Mouse (Mus musculus) midbrain, embryonic 13.5 days (tissue): ENCODE measurements at regions not wholly inside any gene's neighbourhood (a gene's known extent, or its start where the extent isn't known, plus 50 kb on each side); places are given as distances from the start of the nearest gene placed in this dataset.

Source experiments
- ATAC-seq: fragments of 200-750 bp; cut with Nextera tagmentation; 2 replicates; pipeline ENCODE4 v1.8.0; 2017; ENCODE audit warnings: mild to moderate bottlenecking, moderate TSS enrichment, moderate library complexity
- H3K27ac ChIP-seq: fragments of 300-500 bp; sonication (generic); 2 replicates; pipeline ENCODE4 v1.5.1; 2015; ENCODE audit warnings: inconsistent platforms, mild to moderate bottlenecking, moderate library complexity
- H3K27me3 ChIP-seq: fragments of 300-500 bp; sonication (generic); 2 replicates; pipeline ENCODE4 v1.6.1; 2015; ENCODE audit warnings: mild to moderate bottlenecking, inconsistent platforms
- H3K36me3 ChIP-seq: fragments of 300-500 bp; sonication (generic); 2 replicates; pipeline ENCODE4 v1.6.1; 2015; ENCODE audit warnings: mild to moderate bottlenecking, inconsistent platforms
- H3K4me1 ChIP-seq: fragments of 300-500 bp; sonication (generic); replicated peaks from 2 replicates; pipeline ENCODE4 v1.6.1; 2015; ENCODE audit warnings: inconsistent platforms
- H3K4me2 ChIP-seq: fragments of 300-500 bp; sonication (generic); replicated peaks from 2 replicates; pipeline ENCODE4 v1.6.1; 2015; ENCODE audit warnings: moderate library complexity, mild to moderate bottlenecking, inconsistent platforms
- H3K4me3 ChIP-seq: fragments of 300-500 bp; sonication (generic); replicated peaks from 2 replicates; pipeline ENCODE4 v1.5.1; 2015; ENCODE audit warnings: mild to moderate bottlenecking, inconsistent platforms
- H3K9ac ChIP-seq: fragments of 300-500 bp; sonication (generic); replicated peaks from 2 replicates; pipeline ENCODE4 v1.6.1; 2015; ENCODE audit warnings: mild to moderate bottlenecking, inconsistent platforms
- H3K9me3 ChIP-seq: fragments of 300-500 bp; sonication (generic); 2 replicates; pipeline ENCODE4 v1.6.1; 2016; ENCODE audit warnings: mild to moderate bottlenecking, inconsistent platforms
- WGBS: fragments of 180-500 bp; shearing (Covaris S2); methylation state at CpG from one replicate; pipeline ENCODE4 v1.1.7; 2015; 5-methylcytosine and 5-hydroxymethylcytosine counted together

DNA sequence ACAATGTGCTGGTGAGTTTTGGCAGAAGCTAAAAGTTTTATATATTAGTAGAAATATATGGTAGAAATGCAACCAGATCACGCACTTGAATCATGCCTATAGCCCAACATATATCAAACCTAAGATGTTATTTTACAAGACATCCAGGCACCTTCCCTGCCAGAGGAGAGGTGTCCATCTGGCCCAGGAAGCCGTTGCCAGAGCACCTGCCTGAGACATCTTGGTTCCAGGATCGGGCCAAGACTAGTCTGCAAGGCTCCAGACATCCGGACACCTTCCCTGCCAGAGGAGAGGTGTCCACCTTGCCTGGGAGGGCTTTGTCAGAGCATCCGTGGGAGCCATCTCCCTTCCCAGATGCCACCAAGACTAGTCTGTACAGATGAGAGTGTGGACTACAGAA lies 388.5 kb downstream of the Gm11232 start:
- WGBS = 97% methylated on average over 5 of the region's 5 CpGs
- no peak overlapping the region for H3K9ac ChIP-seq
- no peaks in the 10 kb centered on the region for H3K27me3 ChIP-seq
- no peak for ATAC-seq
- H3K36me3 ChIP-seq = no peaks in the 10 kb centered on the region
- no peak overlapping the region for H3K4me2 ChIP-seq
- no peaks in the 10 kb centered on the region for H3K9me3 ChIP-seq
- H3K27ac ChIP-seq = no peak overlapping the region
- H3K4me1 ChIP-seq = no peaks in the 10 kb centered on the region
- no peak overlapping the region for H3K4me3 ChIP-seq

DNA sequence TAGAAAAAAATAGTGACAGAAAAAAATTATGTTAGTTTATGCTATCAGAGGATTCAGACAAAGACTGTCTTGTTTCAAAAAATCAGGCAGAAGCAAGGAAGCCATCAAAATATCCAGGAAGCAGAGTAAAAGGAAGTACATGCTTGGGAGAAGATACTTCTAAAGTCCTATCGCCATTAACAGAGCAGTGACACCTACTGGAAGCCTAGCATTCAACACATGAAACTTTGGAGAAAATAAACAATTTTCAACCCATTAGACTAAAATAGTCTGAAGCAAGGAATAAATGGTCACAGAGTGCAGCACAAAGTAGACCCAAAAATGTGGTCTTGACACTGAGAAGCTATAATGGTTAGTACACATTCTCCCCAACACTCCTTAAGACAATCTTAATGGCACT lies 394.0 kb downstream of the Gm11232 start:
- WGBS = 73% methylated on average over 1 of the region's 1 CpGs
- Histone ChIP-seq H3K27me3 (no peaks in the 10 kb centered on the region), H3K4me1 (no peaks in the 10 kb centered on the region), H3K27ac (no peak overlapping the region), H3K36me3 (no peaks in the 10 kb centered on the region), H3K4me3 (no peak overlapping the region), H3K9ac (no peak overlapping the region), H3K9me3 (no peaks in the 10 kb centered on the region), H3K4me2 (no peak overlapping the region)
- no peak for ATAC-seq

DNA sequence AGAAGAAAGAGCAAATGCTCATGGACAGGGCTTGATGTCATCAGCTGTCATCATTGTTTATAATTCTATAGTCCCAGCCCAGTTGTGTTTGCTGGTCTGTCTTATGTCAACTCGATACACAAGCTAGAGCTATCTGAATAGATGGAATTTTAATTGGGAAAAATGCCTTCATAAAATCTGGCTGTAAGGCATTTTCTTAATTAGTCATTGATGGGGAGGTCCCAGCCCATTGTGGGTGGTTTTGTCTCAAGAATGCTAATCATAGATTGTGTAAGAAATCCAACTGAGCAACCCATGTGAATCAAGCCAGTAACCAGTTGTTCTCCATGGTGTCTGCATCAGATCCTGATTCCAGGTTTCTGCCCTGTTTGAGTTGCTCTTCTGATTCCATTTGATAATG lies 400.1 kb downstream of the Gm11232 start:
- Histone ChIP-seq H3K36me3 (no peaks in the 10 kb centered on the region), H3K27me3 (no peaks in the 10 kb centered on the region), H3K4me2 (no peak overlapping the region), H3K27ac (no peak overlapping the region), H3K4me3 (no peak overlapping the region), H3K9ac (no peak overlapping the region), H3K9me3 (no peaks in the 10 kb centered on the region), H3K4me1 (no peaks in the 10 kb centered on the region)
- no peak for ATAC-seq
- WGBS = 74% methylated on average over 1 of the region's 1 CpGs

DNA sequence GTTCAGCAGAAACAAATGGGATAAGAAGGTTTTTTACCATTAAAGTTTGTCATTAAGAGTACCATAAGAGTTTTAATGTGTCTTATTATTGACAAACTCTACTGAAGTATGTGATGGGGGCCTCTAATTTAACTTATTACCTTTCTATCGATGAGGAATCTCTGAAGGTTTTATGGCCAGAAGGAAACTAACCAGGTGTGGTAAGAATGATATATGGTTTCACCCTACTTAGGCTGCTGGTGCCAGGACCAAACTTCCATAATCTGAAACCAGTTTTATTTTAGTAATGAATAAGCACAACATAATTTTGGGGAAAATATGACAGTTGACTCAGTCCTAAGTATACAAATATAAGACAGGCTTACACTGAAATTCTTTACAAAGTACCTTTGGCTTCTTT lies 401.1 kb downstream of the Gm11232 start:
- no peaks in the 10 kb centered on the region for H3K4me1 ChIP-seq
- WGBS = 90% methylated on average over 1 of the region's 1 CpGs
- ATAC-seq = no peak

DNA sequence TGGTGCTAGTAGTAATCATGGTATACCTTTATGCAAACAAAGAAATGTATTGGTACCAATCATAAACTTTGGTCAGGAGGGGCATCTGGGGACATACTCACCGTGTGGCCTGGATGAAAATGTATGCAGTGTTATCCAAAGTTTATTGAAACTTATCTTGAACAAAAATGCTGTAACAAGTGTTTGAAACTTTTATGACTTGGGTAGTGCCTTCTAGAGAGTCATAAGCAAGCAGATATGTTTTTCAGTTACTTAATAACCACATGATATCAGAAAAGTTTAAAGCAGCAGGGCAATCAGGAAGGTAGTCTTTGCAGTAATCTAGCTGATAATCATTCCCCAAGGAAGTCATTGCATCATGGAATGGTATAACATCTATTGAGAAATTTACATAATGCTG lies 401.5 kb downstream of the Gm11232 start:
- Histone ChIP-seq H3K9ac (no peak overlapping the region), H3K36me3 (no peaks in the 10 kb centered on the region), H3K4me1 (no peaks in the 10 kb centered on the region), H3K27me3 (no peaks in the 10 kb centered on the region), H3K27ac (no peak overlapping the region), H3K4me3 (no peak overlapping the region), H3K4me2 (no peak overlapping the region), H3K9me3 (no peaks in the 10 kb centered on the region)
- 88% methylated on average over 1 of the region's 1 CpGs for whole genome bisulfite sequencing
- ATAC-seq = no peak

More for the DNA sequence above, 401.1 kb downstream of the Gm11232 start:
- H3K36me3 ChIP-seq = no peaks in the 10 kb centered on the region
- H3K4me2 ChIP-seq = no peak overlapping the region
- no peak overlapping the region for H3K4me3 ChIP-seq
- no peaks in the 10 kb centered on the region for H3K9me3 ChIP-seq
- H3K27me3 ChIP-seq = no peaks in the 10 kb centered on the region
- no peak overlapping the region for H3K9ac ChIP-seq
- no peak overlapping the region for H3K27ac ChIP-seq

DNA sequence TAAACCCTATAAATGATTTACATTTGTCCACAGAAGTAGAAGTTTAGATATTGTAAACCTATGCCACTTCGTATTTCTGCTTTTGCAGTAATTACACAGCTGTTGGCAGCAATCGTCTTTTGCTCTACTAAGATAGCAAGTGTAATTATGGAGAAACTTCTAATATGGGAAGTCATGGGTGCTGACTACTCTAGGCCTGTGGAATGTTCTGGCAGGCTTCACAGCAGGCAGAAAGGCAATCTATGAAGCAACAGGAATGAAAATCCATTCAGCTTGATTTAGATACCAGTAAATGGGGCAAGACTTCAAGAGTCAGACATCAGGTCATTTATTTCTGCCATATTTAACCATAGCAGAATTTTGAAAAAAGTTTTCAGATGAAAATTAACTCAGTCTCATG lies 405.9 kb downstream of the Gm11232 start:
- no peak for ATAC-seq
- Histone ChIP-seq H3K4me2 (no peak overlapping the region), H3K27me3 (no peaks in the 10 kb centered on the region), H3K27ac (no peak overlapping the region), H3K4me3 (no peak overlapping the region), H3K9ac (no peak overlapping the region), H3K36me3 (no peaks in the 10 kb centered on the region), H3K9me3 (no peaks in the 10 kb centered on the region), H3K4me1 (no peaks in the 10 kb centered on the region)
- 97% methylated on average over 2 of the region's 2 CpGs for WGBS

DNA sequence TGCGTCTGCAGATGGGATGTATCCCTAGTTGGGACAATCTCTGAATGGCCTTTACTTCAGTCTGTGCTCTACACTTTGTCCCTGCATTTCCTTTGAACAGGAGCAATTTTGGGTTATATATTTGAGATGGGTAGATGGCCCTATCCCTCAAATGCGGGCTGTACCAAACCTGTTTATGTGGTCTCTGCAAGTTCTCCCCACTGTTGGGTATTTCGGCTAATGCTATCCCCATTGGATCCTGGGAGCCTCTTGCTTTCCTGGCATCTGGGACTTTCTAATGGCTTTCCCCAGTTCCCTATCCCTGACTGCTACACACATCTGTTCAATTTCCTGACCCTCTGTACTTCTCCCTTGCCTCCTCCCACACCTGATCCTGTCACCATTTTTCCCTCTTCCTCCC lies 414.7 kb downstream of the Gm11232 start:
- WGBS = 96% methylated on average over 3 of the region's 3 CpGs
- H3K4me3 ChIP-seq = no peak overlapping the region
- H3K4me1 ChIP-seq = no peaks in the 10 kb centered on the region
- H3K27ac ChIP-seq = no peak overlapping the region
- no peaks in the 10 kb centered on the region for H3K9me3 ChIP-seq
- H3K27me3 ChIP-seq = no peaks in the 10 kb centered on the region
- no peak overlapping the region for H3K4me2 ChIP-seq
- no peaks in the 10 kb centered on the region for H3K36me3 ChIP-seq
- no peak overlapping the region for H3K9ac ChIP-seq
- ATAC-seq = no peak

DNA sequence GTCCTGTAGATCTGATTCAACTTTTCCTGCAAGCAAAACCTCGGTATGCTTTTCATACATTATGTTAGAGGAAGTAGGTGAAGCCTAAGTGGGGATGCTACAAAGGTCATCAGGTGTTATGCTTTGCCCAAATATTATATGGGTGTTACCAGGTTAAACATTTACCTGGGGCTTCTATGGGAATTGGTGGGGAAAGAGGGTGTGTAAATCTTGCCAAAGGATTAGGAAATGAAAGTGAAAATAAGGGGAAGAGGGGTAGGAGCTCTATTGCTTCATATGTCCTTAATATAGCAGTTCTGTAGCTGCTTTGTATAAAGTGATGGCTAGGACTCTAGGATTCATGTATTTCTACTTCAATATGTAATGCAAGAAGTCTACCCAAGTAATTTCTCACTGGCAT lies 419.2 kb downstream of the Gm11232 start:
- H3K4me1 ChIP-seq = no peaks in the 10 kb centered on the region
- ATAC-seq = no peak
- 93% methylated on average over 1 of the region's 1 CpGs for WGBS
- H3K27ac ChIP-seq = no peak overlapping the region
- H3K9me3 ChIP-seq = no peaks in the 10 kb centered on the region
- no peaks in the 10 kb centered on the region for H3K36me3 ChIP-seq
- H3K9ac ChIP-seq = no peak overlapping the region
- no peak overlapping the region for H3K4me3 ChIP-seq
- H3K27me3 ChIP-seq = no peaks in the 10 kb centered on the region
- no peak overlapping the region for H3K4me2 ChIP-seq

DNA sequence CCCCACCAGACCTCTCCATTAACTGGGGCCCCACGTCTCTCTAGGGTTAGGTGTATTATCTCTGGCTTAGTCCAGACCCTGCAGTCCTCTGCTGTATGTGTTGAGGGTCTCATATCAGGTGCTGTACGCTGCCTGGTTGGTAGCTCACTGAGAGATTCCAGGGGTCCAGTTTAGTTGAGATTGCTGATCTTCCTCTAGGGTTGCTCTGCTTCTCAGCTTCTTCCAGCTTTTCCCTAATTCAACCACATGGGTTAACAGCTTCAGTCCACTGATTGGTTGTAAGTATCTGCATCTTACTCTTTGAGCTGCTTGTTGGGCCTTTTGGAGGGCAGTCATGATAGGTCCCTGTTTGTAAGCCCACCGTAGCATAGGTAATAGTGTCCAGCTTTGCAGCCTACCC lies 425.1 kb downstream of the Gm11232 start:
- Histone ChIP-seq H3K4me1 (no peaks in the 10 kb centered on the region), H3K27me3 (no peaks in the 10 kb centered on the region), H3K9me3 (no peaks in the 10 kb centered on the region), H3K9ac (no peak overlapping the region), H3K4me2 (no peak overlapping the region), H3K36me3 (no peaks in the 10 kb centered on the region), H3K27ac (no peak overlapping the region), H3K4me3 (no peak overlapping the region)
- WGBS = 86% methylated on average over 3 of the region's 3 CpGs
- no peak for ATAC-seq

DNA sequence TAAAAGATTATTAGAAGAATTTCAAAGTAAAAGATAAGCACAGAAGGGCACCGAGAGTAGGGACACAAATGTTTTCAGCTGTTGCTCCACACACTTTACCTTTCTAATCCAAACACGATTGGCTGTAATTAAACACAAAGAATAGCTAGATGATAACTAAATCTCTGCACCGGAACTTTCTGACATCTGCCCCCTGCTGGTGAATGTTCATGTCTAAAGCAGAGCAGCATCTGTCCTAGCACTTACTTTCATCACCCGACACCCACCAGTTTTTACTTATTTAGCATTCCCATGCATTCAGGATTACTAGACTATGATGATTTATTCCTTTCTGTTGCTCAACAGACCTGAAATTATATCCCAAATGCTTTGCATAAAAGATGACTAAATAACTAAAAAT lies 425.7 kb downstream of the Gm11232 start:
- no peaks in the 10 kb centered on the region for H3K27me3 ChIP-seq
- no peaks in the 10 kb centered on the region for H3K36me3 ChIP-seq
- H3K4me3 ChIP-seq = no peak overlapping the region
- H3K9me3 ChIP-seq = no peaks in the 10 kb centered on the region
- H3K9ac ChIP-seq = no peak overlapping the region
- H3K4me1 ChIP-seq = no peaks in the 10 kb centered on the region
- ATAC-seq = no peak
- H3K4me2 ChIP-seq = no peak overlapping the region
- 77% methylated on average over 4 of the region's 4 CpGs for WGBS
- H3K27ac ChIP-seq = no peak overlapping the region

DNA sequence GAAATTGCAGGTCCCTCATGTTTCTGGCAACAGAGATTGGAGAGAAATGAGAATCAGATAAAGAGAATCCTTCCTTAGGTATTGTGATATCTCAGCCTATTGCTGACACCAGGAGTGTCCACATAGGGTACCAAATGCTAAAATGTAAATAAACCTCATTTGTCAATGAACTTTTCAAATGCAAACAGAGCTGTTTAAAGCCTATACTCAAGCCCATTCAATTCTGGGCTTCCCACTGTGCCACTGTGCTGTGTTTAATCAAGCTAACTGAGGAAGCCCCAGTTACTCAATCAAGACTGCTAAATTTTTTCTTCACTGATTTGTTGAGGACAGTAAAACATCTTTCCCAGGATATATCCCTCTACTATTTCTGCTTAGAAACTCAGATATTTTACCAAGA lies 441.2 kb downstream of the Gm11232 start:
- H3K9me3 ChIP-seq = no peaks in the 10 kb centered on the region
- H3K27me3 ChIP-seq = no peaks in the 10 kb centered on the region
- no peak overlapping the region for H3K27ac ChIP-seq
- 0 out of 2 replicates have a peak, but pooled peaks have one; percentile 45 for ATAC-seq
- H3K36me3 ChIP-seq = no peaks in the 10 kb centered on the region
- H3K9ac ChIP-seq = no peak overlapping the region
- H3K4me3 ChIP-seq = no peak overlapping the region
- H3K4me1 ChIP-seq = no peaks in the 10 kb centered on the region
- no peak overlapping the region for H3K4me2 ChIP-seq

DNA sequence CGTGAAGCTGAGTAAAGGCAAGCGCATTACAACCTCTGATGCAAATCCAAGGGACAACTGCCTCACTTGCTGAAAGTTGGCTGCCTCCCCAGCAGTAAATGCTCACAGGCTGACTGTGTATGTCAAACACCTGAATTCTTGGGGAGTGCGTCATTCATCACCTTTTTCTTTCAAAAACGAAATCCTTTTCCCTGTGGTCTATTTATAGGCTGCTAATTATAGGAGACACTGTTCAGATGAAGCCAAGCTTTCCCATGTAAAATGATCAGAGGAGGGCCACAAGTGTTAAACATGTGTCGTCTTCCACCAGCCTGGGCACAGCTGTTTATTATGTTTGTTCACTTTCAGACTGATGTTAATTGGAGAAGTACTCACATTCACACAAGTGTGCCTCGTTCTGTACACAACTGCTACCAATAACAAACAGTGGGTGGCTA lies 450.6 kb downstream of the Gm11232 start:
- H3K27ac ChIP-seq = no peak overlapping the region
- no peak overlapping the region for H3K4me2 ChIP-seq
- no peak overlapping the region for H3K9ac ChIP-seq
- H3K9me3 ChIP-seq = no peaks in the 10 kb centered on the region
- H3K36me3 ChIP-seq = no peaks in the 10 kb centered on the region
- H3K4me1 ChIP-seq = no peaks in the 10 kb centered on the region
- no peaks in the 10 kb centered on the region for H3K27me3 ChIP-seq
- no peak overlapping the region for H3K4me3 ChIP-seq
- ATAC-seq = no peak
- 82% methylated on average over 6 of the region's 6 CpGs for WGBS

DNA sequence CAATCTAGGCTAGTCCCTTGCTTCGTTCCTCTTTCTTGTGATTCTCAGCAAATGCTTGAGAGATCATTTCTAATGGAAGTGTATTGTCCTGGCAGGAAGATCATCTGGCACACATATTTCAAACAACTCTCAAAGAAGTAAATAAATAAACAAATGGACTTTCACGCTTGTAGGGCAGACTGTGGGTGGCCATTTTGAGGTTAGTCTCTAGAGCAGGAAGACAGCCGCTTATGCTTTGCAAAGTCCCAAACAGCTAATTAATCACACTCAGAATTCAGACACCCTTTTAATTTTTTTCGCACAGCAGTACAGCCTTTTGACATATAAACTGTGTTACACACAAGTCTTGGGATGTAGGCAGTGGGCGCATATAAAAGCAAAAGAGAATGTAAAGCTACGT lies 451.1 kb downstream of the Gm11232 start:
- WGBS = 94% methylated on average over 6 of the region's 6 CpGs
- Histone ChIP-seq H3K27me3 (no peaks in the 10 kb centered on the region), H3K27ac (no peak overlapping the region), H3K9me3 (no peaks in the 10 kb centered on the region), H3K4me1 (no peaks in the 10 kb centered on the region), H3K4me2 (no peak overlapping the region), H3K9ac (no peak overlapping the region), H3K4me3 (no peak overlapping the region), H3K36me3 (no peaks in the 10 kb centered on the region)
- ATAC-seq = no peak
